Mouse (Mus musculus) yolk sac, embryonic 10.5 days (tissue): ENCODE measurements around the gene Supt5.

Source experiments
- DNase-seq: peaks from one replicate; pipeline ENCODE4 v3.0.0-alpha.2; 2017; ENCODE audit warnings: low spot score

Supt5 gene

GRCm38 (mm10) chr7:28350155-28350883, 11.8 kb upstream of the Supt5 start, which contains the start of gene Rps16:
Rps16 (plus strand) TSS chr7:28350652.
- DNase-seq = peak; percentile 98

GRCm38 (mm10) chr7:28348601-28349000, 10.1 kb upstream of the Supt5 start:
- DNase-seq = no peak

GRCm38 (mm10) chr7:28347746-28348145, 9.2 kb upstream of the Supt5 start:
- no peak for DNase-seq

GRCm38 (mm10) chr7:28344637-28345036, 6.1 kb upstream of the Supt5 start:
- DNase-seq = peak; percentile 51

- DNase-seq = no peak
Observed at GRCm38 (mm10) chr7:28341381-28341780, 2.8 kb upstream of the Supt5 start.

GRCm38 (mm10) chr7:28339213-28339917, 819 bp upstream of the Supt5 start:
- peak; percentile 35 for DNase-seq

GRCm38 (mm10) chr7:28335471-28335870, 3.1 kb downstream of the Supt5 start:
- no peak for DNase-seq

GRCm38 (mm10) chr7:28334534-28334933, 4.0 kb downstream of the Supt5 start:
- no peak for DNase-seq

GRCm38 (mm10) chr7:28328260-28328659, 10.3 kb downstream of the Supt5 start:
- DNase-seq = peak; percentile 64

GRCm38 (mm10) chr7:28326457-28326856, 12.1 kb downstream of the Supt5 start:
- DNase-seq = no peak

- no peak for DNase-seq
Observed at GRCm38 (mm10) chr7:28325293-28325692, 13.3 kb downstream of the Supt5 start.

- DNase-seq = no peak
Observed at GRCm38 (mm10) chr7:28321974-28322720, 16.4 kb downstream of the Supt5 start.

GRCm38 (mm10) chr7:28318714-28319113, 19.8 kb downstream of the Supt5 start:
- no peak for DNase-seq

- no peak for DNase-seq
Observed at GRCm38 (mm10) chr7:28318036-28318435, 20.5 kb downstream of the Supt5 start.

- peak; percentile 97 for DNase-seq
Observed at GRCm38 (mm10) chr7:28311926-28312543, 26.5 kb downstream of the Supt5 start, which contains the start of gene Timm50. Timm50 (minus strand) TSS chr7:28312072.

GRCm38 (mm10) chr7:28311151-28311925, 27.2 kb downstream of the Supt5 start:
- DNase-seq = peak; percentile 24

GRCm38 (mm10) chr7:28309737-28310136, 28.8 kb downstream of the Supt5 start:
- no peak for DNase-seq

- no peak for DNase-seq
Observed at GRCm38 (mm10) chr7:28306216-28306615, 32.3 kb downstream of the Supt5 start.

GRCm38 (mm10) chr7:28305641-28306040, 32.9 kb downstream of the Supt5 start:
- DNase-seq = no peak

GRCm38 (mm10) chr7:28301616-28302433, 36.7 kb downstream of the Supt5 start, which contains the start of gene Dll3:
Dll3 (minus strand) TSS chr7:28302238.
- DNase-seq = peak; percentile 51
